Mouse (Mus musculus) hindbrain, embryonic 11.5 days (tissue): ENCODE measurements around the gene Cib1. TPM values are rescaled to one million over a fixed set of nuclear protein-coding genes. Genes with fewer than 3 reads are reported as not detected.

Experiments used
- ATAC-seq: fragments of 200-750 bp; cut with Nextera tagmentation; 2 replicates; pipeline ENCODE4 v1.8.0; 2017; ENCODE audit warnings: mild to moderate bottlenecking, moderate TSS enrichment, moderate library complexity; ENCODE audit not compliant: low FRiP score
- DNase-seq: peaks from one replicate; pipeline ENCODE4 v3.0.0-alpha.2; 2015; ENCODE audit warnings: low spot score
- H3K27ac ChIP-seq: fragments of 300-500 bp; sonication (generic); 2 replicates; pipeline ENCODE4 v1.5.1; 2014; ENCODE audit warnings: mild to moderate bottlenecking, low read depth, low read length
- H3K27me3 ChIP-seq: fragments of 300-500 bp; sonication (generic); 2 replicates; pipeline ENCODE4 v1.6.1; 2014; ENCODE audit warnings: mild to moderate bottlenecking, low read length, moderate library complexity, mixed read lengths; ENCODE audit not compliant: control insufficient read depth, insufficient read depth
- H3K36me3 ChIP-seq: fragments of 300-500 bp; sonication (generic); 2 replicates; pipeline ENCODE4 v1.6.1; 2014; ENCODE audit warnings: mild to moderate bottlenecking, low read length, moderate library complexity, mixed read lengths; ENCODE audit not compliant: control insufficient read depth, insufficient read depth
- H3K4me1 ChIP-seq: fragments of 300-500 bp; sonication (generic); replicated peaks from 2 replicates; pipeline ENCODE4 v1.6.1; 2014; ENCODE audit warnings: low read length, mixed read lengths; ENCODE audit not compliant: control insufficient read depth, insufficient read depth
- H3K4me2 ChIP-seq: fragments of 300-500 bp; sonication (generic); replicated peaks from 2 replicates; pipeline ENCODE4 v1.6.1; 2014; ENCODE audit warnings: mild to moderate bottlenecking, low read depth, low read length
- H3K4me3 ChIP-seq: fragments of 300-500 bp; sonication (generic); 2 replicates; pipeline ENCODE4 v1.5.1; 2014; ENCODE audit warnings: low read depth, low read length
- H3K9ac ChIP-seq: fragments of 300-500 bp; sonication (generic); 2 replicates; pipeline ENCODE4 v1.6.1; 2014; ENCODE audit warnings: low read depth, low read length
- H3K9me3 ChIP-seq: fragments of 300-500 bp; sonication (generic); 2 replicates; pipeline ENCODE4 v1.6.1; 2016; ENCODE audit warnings: low read length; ENCODE audit not compliant: control insufficient read depth
- WGBS: fragments of 180-500 bp; shearing (Covaris S2); extraction: QIAGEN DNeasy Blood & Tissue Kit; methylation state at CpG from one replicate; pipeline ENCODE4 v1.1.7; 2014; 5-methylcytosine and 5-hydroxymethylcytosine counted together
- polyA plus RNA-seq: library from polyadenylated mRNA; unstranded; fragments of >200 nt; fragmentation: Nextera tagmentation; extraction: Ambion mirVana; gene quantifications from 2 replicates; pipeline ENCODE4 v1.2.1, GENCODE M21; 2014

Gene Cib1
- polyA plus RNA-seq: 58.9 and 61.7 TPM in 2 replicates

GRCm38 (mm10) chr7:80232489-80233029 lies at the start of gene Cib1, which contains the start of gene Gdpgp1:
TSS of gene Cib1 (minus strand) at chr7:80232813.
TSS of gene Gdpgp1 (plus strand) at chr7:80232865.
- H3K27ac ChIP-seq: 0 out of 2 replicates have a peak within 1 kb of the TSS, but pooled peaks have one; percentile 47

GRCm38 (mm10) chr7:80281646-80282045 lies 49.0 kb upstream of the Cib1 start:
- H3K4me1 ChIP-seq: no peaks in the 10 kb centered on the region
- ATAC-seq: no peak
- no peak for DNase-seq
- no peaks in the 10 kb centered on the region for H3K27me3 ChIP-seq
- 88% methylated on average over 3 of the region's 3 CpGs for WGBS
- no peak overlapping the region for H3K4me2 ChIP-seq
- H3K36me3 ChIP-seq: 0 out of 2 replicates have a peak, but pooled peaks cover 2% of the 10 kb centered on the region
- no peaks in the 10 kb centered on the region for H3K9me3 ChIP-seq
- no peak overlapping the region for H3K27ac ChIP-seq
- no peak overlapping the region for H3K9ac ChIP-seq
- H3K4me3 ChIP-seq: no peak overlapping the region

More at GRCm38 (mm10) chr7:80232489-80233029, at the start of gene Cib1, which contains the start of gene Gdpgp1:
- WGBS: under 1% methylated on average over 55 of the region's 56 CpGs
- peak within 1 kb of the TSS; percentile 52 for H3K4me3 ChIP-seq
- H3K36me3 ChIP-seq: no peaks in the 10 kb centered on the region; the same call in 1 of the 2 replicates
- ATAC-seq: peak; percentile 97
- H3K4me1 ChIP-seq: no peaks in the 10 kb centered on the region
- H3K4me2 ChIP-seq: peak within 1 kb of the TSS; percentile 55
- H3K9ac ChIP-seq: peak within 1 kb of the TSS; percentile 64
- DNase-seq: peak; percentile 100
- no peaks in the 10 kb centered on the region for H3K9me3 ChIP-seq
- H3K27me3 ChIP-seq: no peaks in the 10 kb centered on the region

GRCm38 (mm10) chr7:80280998-80281397 lies 48.4 kb upstream of the Cib1 start:
- Histone ChIP-seq H3K36me3 (peaks cover 2% of the 10 kb centered on the region; the same call in 1 of the 2 replicates), H3K4me3 (no peak overlapping the region), H3K27ac (no peak overlapping the region), H3K4me2 (no peak overlapping the region), H3K9ac (no peak overlapping the region), H3K9me3 (no peaks in the 10 kb centered on the region), H3K27me3 (no peaks in the 10 kb centered on the region), H3K4me1 (no peaks in the 10 kb centered on the region)
- 90% methylated on average over 2 of the region's 2 CpGs for WGBS
- ATAC-seq: no peak
- DNase-seq: no peak

GRCm38 (mm10) chr7:80280032-80280431 lies 47.4 kb upstream of the Cib1 start:
- Histone ChIP-seq H3K9me3 (peaks cover 3% of the 10 kb centered on the region), H3K9ac (no peak overlapping the region), H3K4me2 (no peak overlapping the region), H3K27ac (no peak overlapping the region), H3K4me3 (no peak overlapping the region), H3K27me3 (no peaks in the 10 kb centered on the region), H3K36me3 (peaks cover 7% of the 10 kb centered on the region), H3K4me1 (no peaks in the 10 kb centered on the region)
- WGBS: 81% methylated on average over 10 of the region's 10 CpGs
- DNase-seq (no peak), ATAC-seq (no peak)

- WGBS: 98% methylated on average over 4 of the region's 4 CpGs
- H3K4me2 ChIP-seq: no peak overlapping the region
- H3K27ac ChIP-seq: no peak overlapping the region
- no peaks in the 10 kb centered on the region for H3K27me3 ChIP-seq
- H3K4me1 ChIP-seq: no peaks in the 10 kb centered on the region
- H3K9me3 ChIP-seq: peaks cover 9% of the 10 kb centered on the region
- H3K4me3 ChIP-seq: no peak overlapping the region
- ATAC-seq: no peak
- no peak for DNase-seq
- peaks cover 21% of the 10 kb centered on the region for H3K36me3 ChIP-seq
- H3K9ac ChIP-seq: no peak overlapping the region
These were observed 43.8 kb upstream of the Cib1 start for GRCm38 (mm10) chr7:80276374-80276773.

GRCm38 (mm10) chr7:80273456-80273855 lies 40.8 kb upstream of the Cib1 start:
- no peak for ATAC-seq
- H3K36me3 ChIP-seq: peaks cover 21% of the 10 kb centered on the region

GRCm38 (mm10) chr7:80269751-80270255 lies 37.2 kb upstream of the Cib1 start:
- Histone ChIP-seq H3K9ac (peak overlapping the region; percentile 74), H3K4me1 (0 out of 2 replicates have a peak, but pooled peaks cover 2% of the 10 kb centered on the region), H3K27ac (peak overlapping the region; percentile 56; the same call in 1 of the 2 replicates), H3K9me3 (peaks cover 3% of the 10 kb centered on the region), H3K4me2 (peak overlapping the region; percentile 87), H3K27me3 (no peaks in the 10 kb centered on the region), H3K4me3 (peak overlapping the region; percentile 87), H3K36me3 (peaks cover 16% of the 10 kb centered on the region)
- peak; percentile 70 for ATAC-seq
- WGBS: 2% methylated on average over 23 of the region's 23 CpGs
- no peak for DNase-seq

More at GRCm38 (mm10) chr7:80273456-80273855, 40.8 kb upstream of the Cib1 start:
- DNase-seq: no peak
- Histone ChIP-seq H3K4me3 (no peak overlapping the region), H3K27me3 (no peaks in the 10 kb centered on the region), H3K4me1 (0 out of 2 replicates have a peak, but pooled peaks cover 2% of the 10 kb centered on the region), H3K9ac (no peak overlapping the region), H3K9me3 (peaks cover 9% of the 10 kb centered on the region), H3K27ac (no peak overlapping the region), H3K4me2 (no peak overlapping the region)
- WGBS: 89% methylated on average over 2 of the region's 2 CpGs

- Histone ChIP-seq H3K36me3 (peaks cover 10% of the 10 kb centered on the region), H3K4me3 (peak within 1 kb of the TSS; percentile 87), H3K9ac (peak within 1 kb of the TSS; percentile 74), H3K4me1 (0 out of 2 replicates have a peak, but pooled peaks cover 2% of the 10 kb centered on the region), H3K27me3 (no peaks in the 10 kb centered on the region), H3K9me3 (no peaks in the 10 kb centered on the region), H3K27ac (peak within 1 kb of the TSS; percentile 56; the same call in 1 of the 2 replicates), H3K4me2 (peak within 1 kb of the TSS; percentile 87)
- peak; percentile 92 for ATAC-seq
- WGBS: 5% methylated on average over 21 of the region's 21 CpGs
- peak; percentile 97 for DNase-seq
These were observed 36.5 kb upstream of the Cib1 start, which contains the start of gene Vps33b for GRCm38 (mm10) chr7:80268897-80269750. TSS of gene Vps33b (plus strand) at chr7:80269649.
